Mouse (Mus musculus): ENCODE measurements around the gene Tent4a.

DNA sequence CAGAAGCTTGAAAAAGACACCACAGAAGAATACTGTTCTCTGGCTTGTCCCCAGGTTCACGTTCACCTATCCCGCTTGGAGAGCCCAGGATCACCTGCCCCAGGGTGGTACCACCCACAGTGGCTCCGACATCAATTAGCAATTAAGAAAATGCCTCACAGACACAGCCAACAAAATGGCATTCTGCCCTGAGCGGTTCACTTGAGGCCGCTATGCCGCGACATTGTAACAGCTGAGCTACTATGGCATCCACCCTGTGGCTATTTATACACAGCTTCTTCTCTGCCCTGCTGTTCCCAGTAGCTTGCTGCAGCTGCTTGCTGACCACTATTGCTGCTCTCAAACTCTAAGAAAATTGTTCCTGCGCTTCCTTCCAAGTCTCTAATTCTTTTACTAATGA lies 53.4 kb downstream of the Tent4a start:
- TF ChIP-seq POLR2A (IDR thresholded peaks at IDR 0.05; ENCODE audit: control insufficient read depth, low read depth, low read length), result no peak
- TF ChIP-seq CTCF (IDR thresholded peaks at IDR 0.05; ENCODE audit: control insufficient read depth, insufficient read depth, insufficient replicate concordance, low read depth, low read length), result no peak

Measured in testis, adult 2 months (tissue).